Mouse (Mus musculus) lung, embryonic 15.5 days (tissue): Measurements from ENCODE around the gene Wwp2. TPM values are rescaled to one million over a fixed set of nuclear protein-coding genes. Genes with fewer than 3 reads are reported as not detected.

Experiments used
- ATAC-seq: fragments of 200-750 bp; cut with Nextera tagmentation; 2 replicates; pipeline ENCODE4 v1.8.0; 2017; ENCODE audit warnings: moderate number of reproducible peaks, borderline replicate concordance; ENCODE audit not compliant: low FRiP score, low TSS enrichment; ENCODE audit errors: extremely low read depth
- H3K27ac ChIP-seq: fragments of 300-500 bp; sonication (generic); 2 replicates; pipeline ENCODE4 v1.5.1; 2015; ENCODE audit warnings: moderate library complexity, mild to moderate bottlenecking, inconsistent platforms
- H3K27me3 ChIP-seq: fragments of 300-500 bp; sonication (generic); 2 replicates; pipeline ENCODE4 v1.6.1; 2015; ENCODE audit warnings: inconsistent platforms
- H3K36me3 ChIP-seq: fragments of 300-500 bp; sonication (generic); 2 replicates; pipeline ENCODE4 v1.6.1; 2015; ENCODE audit warnings: inconsistent platforms
- H3K4me1 ChIP-seq: fragments of 300-500 bp; sonication (generic); 2 replicates; pipeline ENCODE4 v1.6.1; 2015; ENCODE audit warnings: inconsistent platforms
- H3K4me2 ChIP-seq: fragments of 300-500 bp; sonication (generic); 2 replicates; pipeline ENCODE4 v1.6.1; 2015; ENCODE audit warnings: inconsistent platforms, mild to moderate bottlenecking, moderate library complexity
- H3K4me3 ChIP-seq: fragments of 300-500 bp; sonication (generic); 2 replicates; pipeline ENCODE4 v1.5.1; 2015; ENCODE audit warnings: mild to moderate bottlenecking, inconsistent platforms
- H3K9ac ChIP-seq: fragments of 300-500 bp; sonication (generic); 2 replicates; pipeline ENCODE4 v1.6.1; 2015; ENCODE audit warnings: inconsistent platforms
- H3K9me3 ChIP-seq: fragments of 300-500 bp; sonication (generic); 2 replicates; pipeline ENCODE4 v1.6.1; 2016; ENCODE audit warnings: inconsistent platforms
- WGBS: fragments of 180-500 bp; shearing (Covaris S2); methylation state at CpG from one replicate; pipeline ENCODE4 v1.1.7; 2015; 5-methylcytosine and 5-hydroxymethylcytosine counted together
- polyA plus RNA-seq: library from polyadenylated mRNA; unstranded; fragments of >200 nt; fragmentation: Nextera tagmentation; extraction: Ambion mirVana; gene quantifications from 2 replicates; pipeline ENCODE4 v1.2.1, GENCODE M21; 2015

Gene Wwp2
- polyA plus RNA-seq, 1 experiment from 2014 or later, result 54.0 TPM

- Histone ChIP-seq H3K27ac (peak overlapping the region; percentile 74), H3K36me3 (no peaks in the 10 kb centered on the region), H3K9me3 (no peaks in the 10 kb centered on the region), H3K4me3 (no peak overlapping the region), H3K9ac (no peak overlapping the region), H3K4me2 (no peak overlapping the region), H3K27me3 (no peaks in the 10 kb centered on the region), H3K4me1 (peaks cover 23% of the 10 kb centered on the region)
- 17% methylated on average over 4 of the region's 4 CpGs for WGBS
- peak; percentile 77; the same call in 1 of the 2 replicates for ATAC-seq
Measured at GRCm38 (mm10) chr8:107519860-107520259, 83.7 kb downstream of the Wwp2 start.

DNA sequence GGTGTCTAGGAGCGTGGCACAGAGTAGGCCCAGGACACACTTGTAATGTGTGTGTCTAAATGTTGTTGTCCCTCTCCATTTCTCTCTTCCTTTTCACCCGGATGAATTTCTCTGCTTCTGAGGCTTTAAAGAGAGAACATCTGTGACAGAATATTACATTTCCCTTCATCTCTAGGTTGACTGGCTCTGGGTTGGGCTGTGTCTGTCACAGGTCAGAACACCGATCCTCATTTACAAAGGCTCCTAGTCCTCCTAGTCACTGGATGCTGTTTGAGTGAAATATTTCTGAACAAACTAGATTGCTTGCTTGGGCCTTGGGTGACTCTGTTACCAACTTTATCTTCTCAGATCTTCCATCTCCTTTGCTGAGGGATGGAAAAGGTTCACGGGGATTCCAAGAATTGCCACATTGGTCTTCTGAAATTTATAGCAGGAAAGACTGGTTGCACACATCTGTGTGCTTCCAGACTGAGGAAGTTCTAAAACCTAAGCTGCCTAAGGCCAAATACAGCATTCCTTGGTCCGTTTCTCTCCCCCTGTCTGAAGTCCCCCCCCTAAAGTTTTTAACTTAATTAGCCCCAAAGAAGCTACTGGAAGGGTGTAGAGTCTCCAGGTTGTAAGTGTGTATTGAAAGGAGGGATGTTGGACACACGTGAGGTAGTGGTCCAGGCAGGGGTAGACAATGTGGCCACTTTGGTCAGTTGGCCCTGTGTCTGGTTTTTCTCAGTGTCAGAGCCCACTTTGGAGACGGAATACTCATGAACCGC lies 85.8 kb downstream of the Wwp2 start:
- H3K9ac ChIP-seq, result no peak overlapping the region
- no peaks in the 10 kb centered on the region for H3K27me3 ChIP-seq
- WGBS, result 72% methylated on average over 8 of the region's 8 CpGs
- H3K36me3 ChIP-seq, result no peaks in the 10 kb centered on the region
- H3K9me3 ChIP-seq, result no peaks in the 10 kb centered on the region
- H3K4me2 ChIP-seq, result no peak overlapping the region
- no peak for ATAC-seq
- no peak overlapping the region for H3K4me3 ChIP-seq
- H3K4me1 ChIP-seq, result peaks cover 23% of the 10 kb centered on the region
- no peak overlapping the region for H3K27ac ChIP-seq

GRCm38 (mm10) chr8:107522555-107522833 lies 86.3 kb downstream of the Wwp2 start:
- no peak overlapping the region for H3K27ac ChIP-seq
- no peaks in the 10 kb centered on the region for H3K36me3 ChIP-seq
- ATAC-seq, result no peak
- no peak overlapping the region for H3K4me2 ChIP-seq
- H3K9me3 ChIP-seq, result no peaks in the 10 kb centered on the region
- H3K9ac ChIP-seq, result no peak overlapping the region
- H3K4me3 ChIP-seq, result no peak overlapping the region
- 31% methylated on average over 4 of the region's 4 CpGs for WGBS
- H3K27me3 ChIP-seq, result no peaks in the 10 kb centered on the region
- H3K4me1 ChIP-seq, result peaks cover 23% of the 10 kb centered on the region

- H3K9ac ChIP-seq, result no peak overlapping the region
- WGBS, result 76% methylated on average over 4 of the region's 4 CpGs
Measured at GRCm38 (mm10) chr8:107524535-107524934, 88.4 kb downstream of the Wwp2 start.

DNA sequence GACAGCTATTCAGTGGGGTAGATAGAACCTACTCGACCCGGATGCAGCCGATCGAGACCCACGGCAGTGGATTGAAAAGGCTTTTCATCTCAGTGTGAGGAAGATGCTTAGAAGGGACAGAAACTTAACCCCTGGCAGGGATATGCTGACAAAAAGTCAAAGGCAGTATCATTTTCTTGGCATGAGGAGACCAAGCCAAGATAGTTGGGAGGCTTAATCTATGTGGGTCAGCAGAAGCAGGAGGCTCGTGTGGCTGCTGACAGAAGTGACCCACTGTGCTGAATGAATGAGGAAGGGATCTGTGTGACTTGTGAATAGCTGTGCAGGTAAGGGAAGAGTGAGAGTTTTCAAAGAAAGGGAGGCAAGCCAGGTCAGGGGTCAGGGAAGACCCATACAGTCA lies 92.6 kb downstream of the Wwp2 start:
- no peak overlapping the region for H3K9ac ChIP-seq
- H3K27ac ChIP-seq, result no peak overlapping the region
- no peaks in the 10 kb centered on the region for H3K27me3 ChIP-seq
- H3K4me2 ChIP-seq, result no peak overlapping the region
- 77% methylated on average over 6 of the region's 6 CpGs for WGBS
- no peak overlapping the region for H3K4me3 ChIP-seq
- peaks cover 3% of the 10 kb centered on the region; the same call in 1 of the 2 replicates for H3K36me3 ChIP-seq
- no peaks in the 10 kb centered on the region for H3K9me3 ChIP-seq
- ATAC-seq, result no peak
- no peaks in the 10 kb centered on the region for H3K4me1 ChIP-seq

More at GRCm38 (mm10) chr8:107524535-107524934, 88.4 kb downstream of the Wwp2 start:
- H3K4me1 ChIP-seq, result peaks cover 14% of the 10 kb centered on the region; the same call in 1 of the 2 replicates
- no peaks in the 10 kb centered on the region for H3K36me3 ChIP-seq
- H3K27me3 ChIP-seq, result no peaks in the 10 kb centered on the region
- no peak overlapping the region for H3K27ac ChIP-seq
- H3K4me3 ChIP-seq, result no peak overlapping the region
- no peak overlapping the region for H3K4me2 ChIP-seq
- H3K9me3 ChIP-seq, result no peaks in the 10 kb centered on the region
- ATAC-seq, result no peak

DNA sequence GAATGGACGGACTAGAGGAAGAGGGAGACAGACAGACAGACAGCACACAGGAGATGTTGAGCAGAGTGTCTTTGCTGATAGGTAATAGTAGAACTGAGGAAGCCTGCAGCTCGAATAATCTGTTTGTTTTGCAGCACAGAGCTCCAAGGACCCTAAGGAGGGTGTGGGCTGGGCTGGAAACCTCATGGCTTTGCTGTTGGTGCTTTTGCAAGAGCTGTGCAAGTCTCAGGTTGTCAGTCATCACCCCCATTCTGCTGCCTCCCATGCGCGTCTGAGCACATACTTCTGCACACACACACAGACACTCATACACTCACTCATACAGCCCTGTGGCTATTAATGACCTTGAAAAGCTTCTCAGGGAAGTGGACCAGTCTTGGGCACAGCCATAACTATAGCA lies 101.3 kb downstream of the Wwp2 start:
- H3K9ac ChIP-seq, result no peak overlapping the region
- ATAC-seq, result no peak
- 65% methylated on average over 4 of the region's 4 CpGs for WGBS

GRCm38 (mm10) chr8:107540623-107541022 lies 104.5 kb downstream of the Wwp2 start:
- peak overlapping the region; percentile 85 for H3K27ac ChIP-seq
- H3K4me1 ChIP-seq, result peaks cover 28% of the 10 kb centered on the region
- no peak overlapping the region for H3K4me3 ChIP-seq
- H3K27me3 ChIP-seq, result no peaks in the 10 kb centered on the region
- no peaks in the 10 kb centered on the region for H3K9me3 ChIP-seq
- H3K4me2 ChIP-seq, result no peak overlapping the region
- ATAC-seq, result peak; percentile 75
- H3K9ac ChIP-seq, result no peak overlapping the region
- 67% methylated on average over 12 of the region's 12 CpGs for WGBS
- no peaks in the 10 kb centered on the region for H3K36me3 ChIP-seq

More for the DNA sequence above, 101.3 kb downstream of the Wwp2 start:
- Histone ChIP-seq H3K36me3 (peaks cover 3% of the 10 kb centered on the region; the same call in 1 of the 2 replicates), H3K27me3 (no peaks in the 10 kb centered on the region), H3K4me2 (no peak overlapping the region), H3K27ac (no peak overlapping the region), H3K4me3 (no peak overlapping the region), H3K9me3 (no peaks in the 10 kb centered on the region), H3K4me1 (peaks cover 13% of the 10 kb centered on the region)

- Histone ChIP-seq H3K27me3 (no peaks in the 10 kb centered on the region), H3K4me2 (no peak overlapping the region), H3K27ac (peak overlapping the region; percentile 85), H3K9ac (no peak overlapping the region), H3K4me1 (peaks cover 35% of the 10 kb centered on the region), H3K9me3 (no peaks in the 10 kb centered on the region), H3K4me3 (no peak overlapping the region), H3K36me3 (no peaks in the 10 kb centered on the region)
- no peak for ATAC-seq
- WGBS, result 66% methylated on average over 4 of the region's 4 CpGs
Measured at GRCm38 (mm10) chr8:107541369-107541768, 105.2 kb downstream of the Wwp2 start.

DNA sequence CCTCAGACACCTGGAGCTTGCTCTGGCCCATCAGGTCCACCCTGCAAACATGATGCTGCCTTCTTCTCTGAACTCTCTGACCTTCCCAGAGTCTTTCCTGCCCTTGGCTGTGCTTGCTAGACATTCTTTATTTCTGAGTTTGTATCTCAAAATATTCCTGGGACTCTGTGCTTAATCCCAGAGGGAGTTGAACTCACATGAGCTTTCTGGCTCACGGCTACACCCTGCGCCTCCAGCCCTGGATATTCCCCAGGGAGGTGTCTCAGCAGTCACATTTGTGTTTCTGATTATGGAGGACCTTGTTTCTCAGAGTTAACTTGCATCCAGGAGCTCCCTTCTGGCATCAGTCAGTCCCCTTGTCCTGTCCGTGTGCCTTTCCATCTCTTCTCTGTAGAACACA lies 106.0 kb downstream of the Wwp2 start:
- Histone ChIP-seq H3K4me1 (peaks cover 43% of the 10 kb centered on the region), H3K4me3 (no peak overlapping the region), H3K27ac (peak overlapping the region; percentile 85), H3K9ac (no peak overlapping the region), H3K9me3 (no peaks in the 10 kb centered on the region), H3K36me3 (no peaks in the 10 kb centered on the region), H3K4me2 (no peak overlapping the region), H3K27me3 (no peaks in the 10 kb centered on the region)
- 78% methylated on average over 3 of the region's 3 CpGs for WGBS
- no peak for ATAC-seq

GRCm38 (mm10) chr8:107543714-107544113 lies 107.5 kb downstream of the Wwp2 start:
- 68% methylated on average over 10 of the region's 11 CpGs for whole genome bisulfite sequencing
- Histone ChIP-seq H3K27ac (peak overlapping the region; percentile 93), H3K9ac (no peak overlapping the region), H3K27me3 (no peaks in the 10 kb centered on the region), H3K4me1 (peaks cover 46% of the 10 kb centered on the region), H3K9me3 (no peaks in the 10 kb centered on the region), H3K4me3 (no peak overlapping the region), H3K4me2 (no peak overlapping the region), H3K36me3 (0 out of 2 replicates have a peak, but pooled peaks cover under 1% of the 10 kb centered on the region)
- no peak for ATAC-seq

DNA sequence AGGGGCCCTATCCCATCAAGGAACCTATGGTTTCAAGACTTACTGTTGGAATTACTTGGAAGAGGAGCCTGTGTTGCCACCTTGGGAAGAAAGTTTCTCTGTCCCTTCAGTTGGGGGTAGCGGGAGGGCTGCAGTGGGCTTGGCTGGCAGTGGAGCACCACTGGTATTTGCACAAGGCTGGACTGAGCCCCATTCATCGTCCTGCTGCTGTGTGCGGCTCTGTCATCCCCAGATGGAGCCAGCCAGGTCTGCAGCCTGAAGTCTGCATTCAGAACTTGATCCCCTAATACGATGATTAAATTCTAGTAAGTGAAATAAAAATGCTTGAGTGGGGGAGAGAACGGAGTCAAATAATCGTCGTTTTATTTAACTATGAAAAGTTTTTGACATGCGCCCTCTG lies 108.0 kb downstream of the Wwp2 start:
- 55% methylated on average over 8 of the region's 8 CpGs for WGBS
- Histone ChIP-seq H3K4me1 (peaks cover 46% of the 10 kb centered on the region), H3K36me3 (0 out of 2 replicates have a peak, but pooled peaks cover 3% of the 10 kb centered on the region), H3K27ac (peak overlapping the region; percentile 93), H3K9ac (no peak overlapping the region; the same call in 1 of the 2 replicates), H3K9me3 (no peaks in the 10 kb centered on the region), H3K4me3 (no peak overlapping the region), H3K27me3 (no peaks in the 10 kb centered on the region), H3K4me2 (peak overlapping the region; percentile 9; the same call in 1 of the 2 replicates)
- ATAC-seq, result peak; percentile 50; the same call in 1 of the 2 replicates

- Histone ChIP-seq H3K9ac (peak overlapping the region; percentile 23; the same call in 1 of the 2 replicates), H3K4me1 (peaks cover 46% of the 10 kb centered on the region), H3K9me3 (no peaks in the 10 kb centered on the region), H3K27me3 (no peaks in the 10 kb centered on the region), H3K4me2 (peak overlapping the region; percentile 46), H3K27ac (peak overlapping the region; percentile 93), H3K4me3 (peak overlapping the region; percentile 22), H3K36me3 (0 out of 2 replicates have a peak, but pooled peaks cover 3% of the 10 kb centered on the region)
- ATAC-seq, result peak; percentile 79; the same call in 1 of the 2 replicates
- WGBS, result 32% methylated on average over 10 of the region's 10 CpGs
Measured at GRCm38 (mm10) chr8:107544651-107545174, 108.5 kb downstream of the Wwp2 start.
